Mouse (Mus musculus) lung, postnatal 25 days (tissue): ENCODE measurements around the gene Ctcf.
"Not testable (repeated sequence)": the region's sequence is repeated elsewhere in the genome, so short reads cannot be mapped to it uniquely, and the experiment has no call there.

ENCODE experiments used
- DNase-seq: peaks from one replicate; pipeline ENCODE4 v3.0.0; 2022; ENCODE audit warnings: low spot score

Ctcf gene

GRCm38 (mm10) chr8:105636018-105636962 is at the start of gene Ctcf:
Ctcf (plus strand) TSS chr8:105636568.
- peak; percentile 89 for DNase-seq

- DNase-seq = no peak
These were observed 43.9 kb upstream of the Ctcf start for GRCm38 (mm10) chr8:105592431-105592830.

GRCm38 (mm10) chr8:105593859-105594258 is 42.5 kb upstream of the Ctcf start:
- DNase-seq = no peak

DNA sequence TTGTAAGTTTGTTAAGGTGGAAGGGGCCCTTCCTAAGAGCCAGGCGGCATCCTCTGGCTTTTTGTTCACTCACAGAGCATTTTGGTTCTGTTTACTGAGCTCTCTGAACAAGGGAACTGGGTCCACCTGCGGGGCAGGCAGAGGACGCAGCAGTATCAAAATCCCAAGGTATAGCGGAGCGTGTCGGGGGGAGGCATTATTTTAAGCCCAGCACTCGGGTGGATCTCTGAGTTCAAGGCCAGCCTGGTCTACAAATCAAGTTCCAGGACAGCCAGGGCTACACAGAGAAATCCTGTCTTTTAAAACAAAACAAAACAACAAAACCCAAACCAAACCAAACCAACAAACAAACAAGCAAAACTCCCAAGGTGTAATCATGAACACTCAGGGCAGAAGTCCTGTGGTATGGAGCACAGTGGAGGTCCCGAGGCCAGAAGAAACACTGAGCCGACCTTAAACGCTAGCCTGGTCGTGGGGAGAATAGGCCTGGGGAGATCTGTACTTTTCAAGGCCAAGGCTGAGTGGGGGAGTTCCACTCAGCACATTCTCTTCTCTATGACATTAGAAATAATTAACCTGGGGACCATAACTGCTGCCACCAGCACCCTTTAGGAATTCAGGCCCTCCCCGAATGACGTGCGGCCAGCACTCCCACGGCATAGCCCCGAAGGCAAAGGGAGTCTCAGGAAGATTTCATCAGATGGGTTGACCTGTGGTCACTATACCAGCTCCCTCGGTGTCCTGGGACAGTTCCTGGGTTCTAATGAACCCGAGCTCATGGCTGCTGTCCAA is 41.7 kb upstream of the Ctcf start:
- DNase-seq = no peak

DNA sequence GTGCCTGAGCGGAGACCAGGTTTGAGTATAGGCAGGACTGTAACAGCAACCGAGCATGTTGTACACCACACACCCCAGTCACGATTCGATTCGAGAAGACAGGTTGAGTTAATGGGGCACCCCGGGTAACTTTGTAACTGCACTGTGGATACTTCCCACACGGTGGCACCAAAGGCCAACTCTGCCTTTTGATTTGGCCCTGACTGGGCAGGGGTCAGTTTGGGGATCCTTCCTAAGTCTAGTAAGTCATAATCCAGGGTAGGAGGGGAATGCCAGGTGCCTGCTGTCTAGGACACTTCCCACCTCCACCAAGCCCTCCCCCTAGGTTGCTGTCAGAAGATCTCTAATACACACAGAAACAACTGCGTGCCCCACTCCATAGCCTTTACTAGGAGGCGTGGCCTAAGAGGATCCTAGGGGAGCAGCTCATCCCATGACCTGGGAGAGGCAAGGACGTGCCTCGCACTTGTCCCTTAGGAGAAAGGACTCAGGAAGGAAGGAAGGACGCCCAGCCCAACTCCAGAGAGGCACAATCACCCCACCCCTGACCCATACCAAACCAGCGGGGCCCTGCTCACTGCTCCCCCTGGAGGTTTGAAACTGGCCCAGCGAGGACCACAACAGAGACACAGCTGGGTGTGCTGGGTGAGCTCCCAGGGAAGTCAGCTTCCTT is 39.9 kb upstream of the Ctcf start:
- DNase-seq = peak; percentile 92

DNA sequence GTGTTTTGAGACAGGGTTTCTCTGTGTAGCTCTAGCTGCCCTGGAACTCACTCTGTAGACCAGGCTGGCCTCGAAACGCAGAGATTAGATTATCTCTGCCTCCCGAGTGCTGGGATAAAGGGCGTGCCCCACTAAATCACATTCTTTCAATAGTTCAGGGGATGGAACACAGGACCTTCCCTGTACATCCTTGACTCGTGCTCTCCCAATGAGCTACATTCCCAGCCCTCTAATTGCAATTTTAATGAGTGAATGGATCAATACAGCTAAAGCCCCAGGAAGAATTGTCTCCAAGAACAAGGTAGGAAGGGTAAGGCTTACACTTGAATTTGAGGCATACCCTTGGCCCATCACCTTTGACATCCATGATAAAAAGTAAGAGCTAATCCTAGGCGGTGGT is 37.6 kb upstream of the Ctcf start:
- no peak for DNase-seq

GRCm38 (mm10) chr8:105601301-105601700 is 35.1 kb upstream of the Ctcf start:
- no peak for DNase-seq

DNA sequence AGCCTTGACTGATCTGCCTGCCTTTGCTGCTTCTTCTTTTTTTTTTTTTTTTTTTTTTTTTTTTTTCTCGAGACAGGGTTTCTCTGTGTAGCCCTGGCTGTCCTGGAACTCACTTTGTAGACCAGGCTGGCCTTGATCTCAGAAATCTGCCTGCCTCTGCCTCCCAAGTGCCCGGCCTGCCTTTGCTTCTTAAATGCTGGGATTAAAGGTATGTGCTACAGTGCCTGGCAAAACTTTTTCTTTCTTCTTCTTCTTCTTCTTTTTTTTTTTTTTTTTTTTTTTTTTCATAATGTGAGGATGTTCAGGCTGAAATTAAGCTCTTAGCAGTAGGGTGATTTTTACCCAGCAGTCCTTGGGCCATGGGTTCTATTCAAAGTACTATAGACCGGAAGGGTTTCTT is 33.8 kb upstream of the Ctcf start:
- DNase-seq = not testable (repeated sequence)

GRCm38 (mm10) chr8:105604804-105605381 is 31.5 kb upstream of the Ctcf start, which contains the start of gene Ripor1:
Ripor1 (plus strand) TSS chr8:105605255.
- peak; percentile 71 for DNase-seq

GRCm38 (mm10) chr8:105605491-105606188 is 30.7 kb upstream of the Ctcf start:
- DNase-seq = no peak

- peak; percentile 90 for DNase-seq
These were observed 30.0 kb upstream of the Ctcf start for GRCm38 (mm10) chr8:105606189-105607023.

DNA sequence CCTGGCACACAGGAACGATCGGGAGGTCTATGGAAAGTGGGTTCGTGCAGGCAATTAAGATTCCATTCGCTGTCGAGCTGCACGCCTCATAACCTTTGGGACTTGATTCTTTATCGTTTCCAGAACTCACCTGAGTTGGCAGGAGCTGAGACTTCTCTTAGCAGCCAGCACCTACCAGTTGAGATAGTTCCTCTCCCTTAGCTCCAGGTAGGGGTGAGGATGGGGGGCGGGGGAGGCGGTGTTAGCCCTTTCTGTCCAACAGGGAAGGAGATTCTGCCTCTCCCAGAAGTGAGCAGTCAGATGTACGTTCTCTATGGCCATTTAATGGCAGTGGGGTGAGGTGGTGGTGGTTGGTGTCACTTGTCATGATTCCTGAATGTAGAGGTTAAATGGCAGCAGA is 29.3 kb upstream of the Ctcf start:
- DNase-seq = no peak

DNA sequence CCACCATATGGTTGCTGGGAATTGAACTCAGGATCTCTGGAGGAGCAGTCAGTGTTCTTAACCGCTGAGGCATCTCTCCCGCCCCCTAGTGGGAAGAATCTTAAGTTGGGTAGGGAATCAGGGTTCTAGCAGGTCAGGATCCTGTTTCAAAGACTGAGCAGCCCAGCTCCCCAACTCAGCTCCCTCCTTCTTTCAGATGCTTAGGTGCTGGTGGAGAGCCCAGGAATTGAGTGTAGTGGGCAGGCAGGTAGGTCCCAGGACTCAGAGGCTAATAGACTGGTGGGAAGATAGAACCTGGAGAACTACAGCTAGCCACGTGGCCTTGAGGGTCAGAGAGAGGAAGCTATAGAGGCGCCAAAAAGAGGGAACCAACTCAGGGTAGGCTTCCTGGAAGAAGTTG is 28.7 kb upstream of the Ctcf start:
- DNase-seq = peak; percentile 70

DNA sequence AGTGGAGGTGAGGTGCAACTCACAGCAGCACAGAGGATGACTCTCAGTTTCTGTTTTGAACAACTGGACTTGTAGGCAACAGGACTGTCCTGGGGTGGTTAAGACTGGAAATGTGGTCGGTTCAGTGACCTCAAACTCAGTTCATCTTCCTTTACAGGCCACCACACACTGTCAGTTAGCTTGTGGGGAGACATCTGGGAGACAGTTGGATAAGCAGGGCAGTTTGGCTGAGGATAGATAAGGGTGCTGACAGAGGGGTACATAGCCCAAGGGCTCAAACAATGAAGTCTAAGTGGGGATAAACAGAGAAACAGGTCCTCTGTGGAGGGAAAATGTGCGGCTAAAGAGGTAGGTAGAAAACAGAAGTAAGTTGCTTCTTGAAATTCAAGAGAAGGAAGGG is 27.0 kb upstream of the Ctcf start:
- DNase-seq = no peak

GRCm38 (mm10) chr8:105609771-105610170 is 26.6 kb upstream of the Ctcf start:
- DNase-seq = no peak

DNA sequence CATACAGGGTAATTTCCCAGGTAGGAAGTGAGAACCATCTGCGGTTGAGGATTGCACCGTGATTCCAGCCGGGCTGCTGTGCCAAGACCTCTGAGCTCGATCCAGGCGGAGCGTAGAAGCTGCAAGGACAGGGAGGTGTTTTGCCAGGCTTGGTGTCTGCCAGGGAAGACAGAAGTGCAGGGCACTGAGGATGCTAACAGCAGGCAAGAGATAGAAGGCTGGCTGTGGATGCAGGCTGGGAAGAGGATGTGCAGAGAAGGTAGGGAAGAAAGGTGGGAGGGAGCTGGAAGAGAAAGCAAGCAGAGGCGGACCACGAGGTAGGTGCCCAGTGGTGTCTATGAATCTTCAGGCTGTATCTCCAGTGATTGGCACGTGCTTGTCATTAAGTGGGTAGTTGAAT is 24.5 kb upstream of the Ctcf start:
- DNase-seq = no peak

DNA sequence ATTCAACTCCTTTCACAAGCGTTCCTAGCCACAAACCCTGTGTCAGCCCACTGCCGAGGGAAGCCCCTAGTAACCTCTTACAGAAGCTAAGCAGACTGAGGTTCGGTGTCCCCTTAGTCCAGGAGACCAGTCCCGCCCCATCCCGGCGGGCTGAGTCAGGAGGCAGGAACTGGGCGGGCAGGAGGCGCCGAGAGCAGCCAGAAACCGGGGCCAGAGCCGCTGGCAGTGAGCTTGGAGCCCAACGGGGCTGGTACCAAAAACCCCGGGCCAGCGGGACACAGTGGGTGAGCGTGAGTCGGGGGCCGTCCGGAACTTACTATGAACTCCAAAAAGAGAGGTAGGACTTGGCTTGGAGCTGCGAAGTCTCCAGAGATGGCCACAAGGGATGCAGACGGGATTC is 23.3 kb upstream of the Ctcf start:
- peak; percentile 69 for DNase-seq

DNA sequence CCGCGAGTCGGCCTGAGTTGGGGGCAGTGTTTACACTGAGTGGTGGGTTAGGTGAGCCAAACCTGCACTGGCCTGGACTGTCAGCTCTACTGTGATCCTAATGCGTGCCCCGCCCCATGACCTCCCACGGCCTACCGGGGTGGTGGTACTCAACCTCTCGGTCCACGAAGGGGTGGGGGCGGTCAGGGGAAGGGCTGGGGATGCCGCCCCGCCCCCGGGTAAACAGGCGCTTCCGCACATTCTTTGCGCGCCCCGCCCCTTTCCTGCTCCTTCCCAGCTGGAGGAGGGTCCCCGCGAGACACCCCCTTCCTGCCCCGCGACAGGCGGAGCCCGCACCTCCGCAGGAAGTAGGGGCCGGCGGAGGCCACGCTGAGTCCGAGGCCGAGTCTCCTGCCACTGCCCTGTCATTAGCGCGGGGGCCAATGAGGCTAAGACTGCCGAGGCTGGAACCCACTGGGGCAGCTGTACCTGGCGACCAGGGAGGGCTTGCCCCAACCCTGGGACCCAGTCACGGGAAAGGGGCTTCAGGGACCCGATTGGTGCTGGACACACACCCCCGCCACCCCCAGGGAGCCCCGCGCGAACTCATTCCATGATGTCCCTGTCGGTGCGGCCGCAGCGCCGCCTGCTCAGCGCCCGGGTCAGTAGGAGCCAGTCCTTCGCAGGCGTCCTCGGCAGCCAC is 22.4 kb upstream of the Ctcf start:
- peak; percentile 89 for DNase-seq

- no peak for DNase-seq
These were observed 20.4 kb upstream of the Ctcf start for GRCm38 (mm10) chr8:105615942-105616341.
